Mouse (Mus musculus) cortical plate, adult 2 months (tissue): ENCODE measurements at regions not wholly inside any gene's neighbourhood (a gene's known extent, or its start where the extent isn't known, plus 50 kb on each side); places are given as distances from the start of the nearest gene placed in this dataset.

Source experiments
- CTCF ChIP-seq: fragments of 200-500 bp; IDR thresholded peaks from 2 replicates; pipeline ENCODE4 v1.5.1; 2011; ENCODE audit warnings: mild to moderate bottlenecking, control low read depth, low read length; ENCODE audit not compliant: insufficient read depth; ENCODE audit errors: extremely low read depth
- POLR2A ChIP-seq: fragments of 200-500 bp; IDR thresholded peaks from 2 replicates; pipeline ENCODE4 v1.6.1; 2011; ENCODE audit warnings: mild to moderate bottlenecking, low read length, control low read depth; ENCODE audit not compliant: insufficient read depth; ENCODE audit errors: extremely low read depth

DNA sequence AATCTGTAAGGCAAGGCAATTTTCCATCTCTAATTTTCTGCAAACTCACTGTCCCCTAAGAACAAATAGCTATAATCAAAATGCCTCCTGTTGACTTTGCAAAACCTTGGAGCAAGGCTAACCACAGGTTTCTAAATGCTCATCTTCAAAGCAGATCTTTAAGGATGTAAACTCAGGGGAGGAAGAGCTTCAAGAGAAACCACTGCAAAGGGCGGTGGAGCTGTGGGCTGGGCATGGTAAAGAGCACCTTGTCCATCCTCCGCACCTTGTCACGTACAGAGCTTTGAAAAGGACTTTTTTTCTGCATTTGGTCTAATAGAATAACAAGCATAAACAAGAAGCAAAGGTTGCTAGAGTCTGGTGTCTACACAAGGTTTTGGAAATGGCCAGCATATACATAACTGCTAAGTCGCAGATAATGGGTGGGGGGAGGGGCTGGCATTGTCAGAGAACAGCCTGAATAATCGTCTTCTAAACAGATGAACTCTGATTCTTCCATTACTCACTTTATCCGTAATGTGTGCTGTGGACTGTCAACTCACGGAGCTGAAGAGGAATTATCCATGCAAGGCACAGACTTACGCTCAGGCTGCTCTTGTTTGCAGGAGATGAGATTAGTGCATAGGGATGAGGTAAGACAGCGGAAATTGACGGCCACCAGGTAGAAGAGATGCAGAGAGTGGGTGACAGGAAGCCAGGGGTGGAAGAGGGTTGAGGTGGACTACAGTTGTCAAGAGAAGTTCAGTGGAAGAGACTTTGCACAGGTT is 116.4 kb downstream of the Tsen15 start:
- TF ChIP-seq CTCF (no peak), POLR2A (no peak)
